Mouse (Mus musculus) embryonic facial prominence, embryonic 13.5 days (tissue): ENCODE results near the gene Dao. TPM values are rescaled to one million over a fixed set of nuclear protein-coding genes. Genes with fewer than 3 reads are reported as not detected.

Source experiments
- ATAC-seq: fragments of 200-750 bp; cut with Nextera tagmentation; 2 replicates; pipeline ENCODE4 v1.8.0; 2017; ENCODE audit warnings: low read depth; ENCODE audit not compliant: insufficient number of reproducible peaks, insufficient read depth, low FRiP score, low TSS enrichment
- H3K27ac ChIP-seq: fragments of 300-500 bp; sonication (generic); 2 replicates; pipeline ENCODE4 v1.5.1; 2015; ENCODE audit warnings: moderate library complexity, mild to moderate bottlenecking, inconsistent platforms
- H3K27me3 ChIP-seq: fragments of 300-500 bp; sonication (generic); 2 replicates; pipeline ENCODE4 v1.6.1; 2015; ENCODE audit warnings: mild to moderate bottlenecking, inconsistent platforms
- H3K36me3 ChIP-seq: fragments of 300-500 bp; sonication (generic); 2 replicates; pipeline ENCODE4 v1.6.1; 2015; ENCODE audit warnings: mild to moderate bottlenecking, inconsistent platforms
- H3K4me1 ChIP-seq: fragments of 300-500 bp; sonication (generic); 2 replicates; pipeline ENCODE4 v1.6.1; 2015; ENCODE audit warnings: inconsistent platforms
- H3K4me2 ChIP-seq: fragments of 300-500 bp; sonication (generic); 2 replicates; pipeline ENCODE4 v1.6.1; 2015; ENCODE audit warnings: moderate library complexity, mild to moderate bottlenecking, inconsistent platforms
- H3K4me3 ChIP-seq: fragments of 300-500 bp; sonication (generic); 2 replicates; pipeline ENCODE4 v1.5.1; 2015; ENCODE audit warnings: mild to moderate bottlenecking, inconsistent platforms
- H3K9ac ChIP-seq: fragments of 300-500 bp; sonication (generic); 2 replicates; pipeline ENCODE4 v1.6.1; 2015; ENCODE audit warnings: mild to moderate bottlenecking, inconsistent platforms
- H3K9me3 ChIP-seq: fragments of 300-500 bp; sonication (generic); 2 replicates; pipeline ENCODE4 v1.6.1; 2016; ENCODE audit warnings: inconsistent platforms
- WGBS: fragments of 180-500 bp; shearing (Covaris S2); methylation state at CpG from one replicate; pipeline ENCODE4 v1.1.7; 2015; ENCODE audit warnings: mixed read lengths; 5-methylcytosine and 5-hydroxymethylcytosine counted together
- polyA plus RNA-seq: library from polyadenylated mRNA; unstranded; fragments of >200 nt; fragmentation: Nextera tagmentation; extraction: Ambion mirVana; gene quantifications from 2 replicates; pipeline ENCODE4 v1.2.1, GENCODE M21; 2015

Dao gene
- polyA plus RNA-seq, 1 experiment from 2014 or later, result not detected

DNA sequence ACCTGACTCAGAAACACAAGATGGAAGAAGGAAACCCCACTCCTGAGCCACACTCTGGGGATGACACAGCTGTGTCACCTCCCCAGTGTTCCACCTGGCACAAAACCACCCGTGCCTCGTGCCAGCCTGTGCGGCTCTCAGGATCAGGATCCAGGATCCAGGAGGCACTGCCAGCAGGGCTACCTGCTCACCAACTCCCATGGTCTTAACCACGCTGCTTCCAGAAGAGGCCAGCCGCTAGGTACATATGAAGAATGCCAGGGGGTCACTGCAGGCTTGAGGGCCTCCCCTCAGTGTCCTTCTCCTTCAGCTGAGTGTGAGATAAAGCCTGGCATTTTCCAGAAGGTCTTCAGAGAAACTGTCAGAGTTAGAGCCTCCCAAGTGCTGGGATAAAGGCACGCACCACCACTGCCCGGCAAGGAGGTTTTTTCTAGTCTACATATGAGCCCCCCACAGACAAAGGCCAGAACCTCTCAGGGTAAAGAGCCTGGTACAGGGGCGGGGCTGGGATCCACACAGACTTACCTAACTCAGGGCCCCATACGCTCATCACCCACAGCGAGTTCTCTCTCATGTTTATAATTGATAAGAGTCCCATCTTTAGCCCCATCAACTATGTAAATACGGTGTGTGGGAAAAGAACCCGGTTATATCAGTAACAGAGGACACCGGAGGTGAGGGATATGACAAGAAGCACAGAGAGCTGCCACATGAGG is 19.3 kb upstream of the Dao start:
- Histone ChIP-seq H3K4me1 (peaks cover 20% of the 10 kb centered on the region), H3K27ac (no peak overlapping the region), H3K27me3 (no peaks in the 10 kb centered on the region), H3K4me3 (no peak overlapping the region), H3K9ac (no peak overlapping the region), H3K4me2 (no peak overlapping the region), H3K9me3 (no peaks in the 10 kb centered on the region), H3K36me3 (peaks cover 37% of the 10 kb centered on the region)
- 89% methylated on average over 13 of the region's 13 CpGs for WGBS
- ATAC-seq, result no peak

DNA sequence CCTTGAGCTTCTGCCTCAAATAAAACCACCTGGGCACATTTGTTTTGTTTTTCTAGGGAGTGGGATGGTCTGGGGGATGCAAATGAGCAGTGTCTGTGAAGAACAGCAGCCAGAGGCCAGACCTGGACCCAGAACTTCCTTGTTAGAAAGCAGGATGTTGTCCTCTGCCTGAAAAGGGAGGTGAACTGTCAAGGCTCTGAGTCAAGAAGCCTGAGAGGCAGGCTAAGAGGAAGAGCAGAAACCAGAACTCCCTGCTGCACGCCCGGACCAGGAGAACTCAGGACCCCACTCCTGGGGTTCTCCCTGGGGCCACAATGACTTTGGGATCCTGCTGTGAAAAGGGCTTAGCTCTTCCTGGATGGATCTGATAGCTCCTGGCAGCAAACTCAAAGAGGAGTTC is 17.8 kb upstream of the Dao start:
- Histone ChIP-seq H3K4me1 (peaks cover 13% of the 10 kb centered on the region), H3K4me2 (no peak overlapping the region), H3K36me3 (peaks cover 38% of the 10 kb centered on the region), H3K4me3 (no peak overlapping the region), H3K27me3 (no peaks in the 10 kb centered on the region), H3K9ac (no peak overlapping the region; the same call in 1 of the 2 replicates), H3K9me3 (no peaks in the 10 kb centered on the region), H3K27ac (peak overlapping the region; percentile 22; the same call in 1 of the 2 replicates)
- 45% methylated on average over 2 of the region's 2 CpGs for WGBS
- ATAC-seq, result no peak

DNA sequence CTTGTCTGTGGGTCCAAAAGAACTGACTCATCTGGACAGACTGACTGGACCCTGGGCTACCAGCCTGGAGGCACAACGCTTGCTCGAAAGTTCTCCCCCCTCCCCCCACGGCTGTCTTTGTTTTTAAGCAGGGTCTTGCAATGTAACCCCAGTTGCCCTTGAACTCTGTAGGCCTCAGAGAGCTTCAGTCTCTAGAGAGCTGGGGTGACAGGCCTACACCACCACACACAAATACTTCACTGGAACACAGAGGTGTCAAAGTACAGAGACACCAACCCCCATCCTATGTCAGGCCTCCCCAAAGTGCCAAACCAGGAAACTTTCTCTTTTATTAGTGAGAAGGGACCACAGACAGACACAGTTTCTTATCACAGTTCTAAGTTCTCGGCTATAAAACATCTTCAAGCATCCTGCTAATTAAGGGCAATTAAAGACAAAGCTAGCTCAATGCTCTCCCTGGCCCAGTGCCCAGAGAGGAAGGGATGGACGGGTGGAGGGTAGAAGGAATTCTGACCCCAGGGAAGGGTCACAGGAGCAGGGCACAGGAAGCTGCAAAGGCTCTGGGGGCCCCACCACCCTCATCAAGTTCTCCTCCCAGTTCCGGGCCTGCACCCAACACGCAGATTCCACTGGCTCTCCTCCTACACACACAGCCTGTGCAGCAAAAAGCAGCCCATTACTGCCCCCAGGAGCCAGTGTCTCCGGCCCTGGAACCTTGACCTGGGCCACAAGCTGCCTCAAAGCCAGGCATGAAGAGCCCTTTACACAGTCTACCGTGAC is 17.1 kb upstream of the Dao start:
- WGBS, result 32% methylated on average over 9 of the region's 9 CpGs
- Histone ChIP-seq H3K4me2 (no peak overlapping the region), H3K4me1 (peaks cover 17% of the 10 kb centered on the region), H3K9me3 (no peaks in the 10 kb centered on the region), H3K27ac (peak overlapping the region; percentile 22; the same call in 1 of the 2 replicates), H3K9ac (no peak overlapping the region; the same call in 1 of the 2 replicates), H3K27me3 (no peaks in the 10 kb centered on the region), H3K36me3 (peaks cover 38% of the 10 kb centered on the region), H3K4me3 (no peak overlapping the region)
- no peak for ATAC-seq

GRCm38 (mm10) chr5:113989437-113990024 is 14.0 kb upstream of the Dao start:
- H3K9ac ChIP-seq, result 0 out of 2 replicates have a peak overlapping the region, but pooled peaks have one; percentile 32
- no peaks in the 10 kb centered on the region for H3K27me3 ChIP-seq
- no peak for ATAC-seq
- no peaks in the 10 kb centered on the region for H3K9me3 ChIP-seq
- H3K4me3 ChIP-seq, result no peak overlapping the region
- peaks cover 36% of the 10 kb centered on the region for H3K4me1 ChIP-seq
- no peak overlapping the region for H3K27ac ChIP-seq
- H3K4me2 ChIP-seq, result no peak overlapping the region
- 85% methylated on average over 20 of the region's 20 CpGs for WGBS
- H3K36me3 ChIP-seq, result peaks cover 26% of the 10 kb centered on the region

DNA sequence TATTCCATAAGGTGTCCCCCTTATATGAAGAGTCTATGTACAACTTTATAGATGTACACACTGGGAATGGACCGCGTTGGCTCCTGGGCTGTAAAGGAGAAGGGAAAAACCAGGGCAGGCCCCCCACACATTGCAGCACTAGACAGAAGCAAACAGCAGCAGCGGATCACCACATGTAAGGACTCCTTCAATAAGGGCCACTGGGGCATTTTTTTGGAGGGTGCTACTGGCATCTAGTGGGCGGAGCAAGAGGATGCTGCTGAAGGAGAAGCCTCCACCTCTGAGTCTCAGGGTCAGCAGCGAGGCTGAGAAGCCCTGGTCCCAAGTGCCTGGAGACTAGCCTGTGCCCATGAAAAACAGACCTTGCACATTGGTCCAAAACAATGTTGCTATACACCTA is 12.9 kb upstream of the Dao start:
- peaks cover 36% of the 10 kb centered on the region for H3K4me1 ChIP-seq
- H3K9me3 ChIP-seq, result no peaks in the 10 kb centered on the region
- WGBS, result 81% methylated on average over 5 of the region's 5 CpGs
- peaks cover 25% of the 10 kb centered on the region for H3K36me3 ChIP-seq
- H3K9ac ChIP-seq, result no peak overlapping the region
- no peak for ATAC-seq
- H3K4me2 ChIP-seq, result no peak overlapping the region
- no peak overlapping the region for H3K4me3 ChIP-seq
- H3K27me3 ChIP-seq, result no peaks in the 10 kb centered on the region
- no peak overlapping the region for H3K27ac ChIP-seq

DNA sequence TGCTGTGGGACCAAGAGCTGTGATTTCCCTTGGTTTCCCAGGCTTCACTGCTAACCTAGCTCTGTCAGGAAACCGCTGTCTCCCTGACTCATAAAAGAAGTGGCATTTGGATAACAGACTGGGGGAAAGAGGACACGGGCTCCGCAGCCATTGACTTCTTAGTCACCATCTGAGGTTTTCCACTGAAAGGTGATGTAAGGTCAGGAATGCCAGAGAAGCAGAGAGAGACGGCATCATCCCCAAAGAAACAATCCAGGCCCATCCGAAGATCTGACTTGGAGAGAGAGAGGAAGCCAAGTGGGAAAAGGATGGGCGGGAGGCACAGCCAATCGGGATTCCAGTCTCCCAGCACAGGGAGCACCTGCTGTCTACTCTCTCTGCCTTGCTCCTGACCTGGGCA is 12.4 kb upstream of the Dao start:
- Histone ChIP-seq H3K9me3 (no peaks in the 10 kb centered on the region), H3K36me3 (peaks cover 25% of the 10 kb centered on the region), H3K9ac (no peak overlapping the region), H3K4me3 (no peak overlapping the region), H3K4me1 (peaks cover 30% of the 10 kb centered on the region), H3K27ac (no peak overlapping the region), H3K4me2 (no peak overlapping the region), H3K27me3 (no peaks in the 10 kb centered on the region)
- no peak for ATAC-seq
- 73% methylated on average over 7 of the region's 7 CpGs for WGBS

GRCm38 (mm10) chr5:113992339-113992831 is 11.1 kb upstream of the Dao start:
- Histone ChIP-seq H3K36me3 (peaks cover 17% of the 10 kb centered on the region), H3K27ac (peak overlapping the region; percentile 92), H3K4me2 (peak overlapping the region; percentile 66), H3K9ac (peak overlapping the region; percentile 95), H3K4me1 (peaks cover 29% of the 10 kb centered on the region), H3K27me3 (no peaks in the 10 kb centered on the region), H3K4me3 (peak overlapping the region; percentile 83), H3K9me3 (no peaks in the 10 kb centered on the region)
- ATAC-seq, result no peak
- WGBS, result 11% methylated on average over 12 of the region's 12 CpGs

- peak overlapping the region; percentile 83 for H3K4me3 ChIP-seq
- H3K9me3 ChIP-seq, result no peaks in the 10 kb centered on the region
- H3K27ac ChIP-seq, result peak overlapping the region; percentile 92
- H3K9ac ChIP-seq, result peak overlapping the region; percentile 95
- H3K27me3 ChIP-seq, result no peaks in the 10 kb centered on the region
- H3K4me1 ChIP-seq, result peaks cover 29% of the 10 kb centered on the region
- peaks cover 10% of the 10 kb centered on the region for H3K36me3 ChIP-seq
- WGBS, result under 1% methylated on average over 22 of the region's 22 CpGs
- no peak; the same call in 1 of the 2 replicates for ATAC-seq
- H3K4me2 ChIP-seq, result peak overlapping the region; percentile 66
These were observed 10.4 kb upstream of the Dao start for GRCm38 (mm10) chr5:113993031-113993486.

- peak within 1 kb of the TSS; percentile 66 for H3K4me2 ChIP-seq
- peaks cover 29% of the 10 kb centered on the region for H3K4me1 ChIP-seq
- H3K27ac ChIP-seq, result peak within 1 kb of the TSS; percentile 92
- peaks cover 8% of the 10 kb centered on the region for H3K36me3 ChIP-seq
- no peaks in the 10 kb centered on the region for H3K9me3 ChIP-seq
- WGBS, result under 1% methylated on average over 67 of the region's 83 CpGs
- peak within 1 kb of the TSS; percentile 95 for H3K9ac ChIP-seq
- ATAC-seq, result peak; percentile 81
- H3K27me3 ChIP-seq, result no peaks in the 10 kb centered on the region
- peak within 1 kb of the TSS; percentile 83 for H3K4me3 ChIP-seq
These were observed 9.7 kb upstream of the Dao start, which contains the start of gene Ssh1 for GRCm38 (mm10) chr5:113993487-113994465. Gene Ssh1, minus strand, starts transcription at chr5:113993894.

- no peak overlapping the region; the same call in 1 of the 2 replicates for H3K9ac ChIP-seq
These were observed 7.0 kb upstream of the Dao start for GRCm38 (mm10) chr5:113996458-113996857.

More at GRCm38 (mm10) chr5:113996458-113996857, 7.0 kb upstream of the Dao start:
- Histone ChIP-seq H3K4me2 (no peak overlapping the region), H3K36me3 (no peaks in the 10 kb centered on the region), H3K9me3 (no peaks in the 10 kb centered on the region), H3K27ac (0 out of 2 replicates have a peak overlapping the region, but pooled peaks have one; percentile 22), H3K4me3 (no peak overlapping the region), H3K27me3 (no peaks in the 10 kb centered on the region), H3K4me1 (peaks cover 23% of the 10 kb centered on the region)
- 43% methylated on average over 2 of the region's 2 CpGs for WGBS
- ATAC-seq, result no peak
